Mouse (Mus musculus) G1E (cell line): Measurements from ENCODE around the gene Olfr1260. TPM values are rescaled to one million over a fixed set of nuclear protein-coding genes. Genes with fewer than 3 reads are reported as not detected.

Source experiments
- ATAC-seq: 2 replicates; pipeline ENCODE4 v1.8.0; 2016; ENCODE audit warnings: mild to moderate bottlenecking; ENCODE audit not compliant: insufficient number of reproducible peaks, poor library complexity, low FRiP score, severe bottlenecking; ENCODE audit errors: extremely low read depth
- DNase-seq: peaks from one replicate; pipeline ENCODE4 v3.0.0; 2012; ENCODE audit warnings: low spot score
- H3K27me3 ChIP-seq: 2 replicates; pipeline ENCODE4 v1.6.1; 2012; ENCODE audit warnings: mild to moderate bottlenecking, low read length, inconsistent platforms; ENCODE audit not compliant: insufficient read depth
- H3K36me3 ChIP-seq: replicated peaks from 2 replicates; pipeline ENCODE3; 2012; ENCODE audit warnings: mild to moderate bottlenecking, inconsistent platforms
- H3K4me1 ChIP-seq: 2 replicates; pipeline ENCODE4 v1.6.1; 2012; ENCODE audit warnings: low read depth, low read length, inconsistent platforms, mixed read lengths; ENCODE audit not compliant: insufficient read depth
- H3K4me3 ChIP-seq: 2 replicates; pipeline ENCODE4 v1.5.1; 2012; ENCODE audit warnings: low read depth, mild to moderate bottlenecking, inconsistent platforms, low read length, moderate library complexity, mixed read lengths
- H3K9me3 ChIP-seq: replicated peaks from 2 replicates; pipeline ENCODE4 v1.6.1; 2012; ENCODE audit warnings: inconsistent platforms
- CTCF ChIP-seq: IDR thresholded peaks from 2 replicates; pipeline ENCODE4 v1.5.1; 2012; ENCODE audit warnings: low read depth, low read length, inconsistent platforms, mixed read lengths
- GATA1 ChIP-seq: IDR thresholded peaks from 2 replicates; pipeline ENCODE4 v1.6.1; 2012; ENCODE audit warnings: borderline replicate concordance, low read length, inconsistent platforms, mixed read lengths
- GATA2 ChIP-seq: IDR thresholded peaks from 2 replicates; pipeline ENCODE4 v1.6.1; 2012; ENCODE audit warnings: low read depth, low read length, inconsistent platforms, borderline replicate concordance
- POLR2AphosphoS5 ChIP-seq: IDR thresholded peaks from 2 replicates; pipeline ENCODE4 v1.6.1; 2012; ENCODE audit warnings: low read depth, low read length, inconsistent platforms; ENCODE audit not compliant: insufficient replicate concordance
- TAL1 ChIP-seq: conservative IDR thresholded peaks from 2 replicates; pipeline ENCODE4 v1.6.1; 2012; ENCODE audit warnings: low read depth, low read length, inconsistent platforms, mixed read lengths
- polyA plus RNA-seq: library from polyadenylated mRNA; stranded (reverse); fragments of >175 nt; gene quantifications from 2 replicates; pipeline ENCODE4 v1.2.3, GENCODE M21; 2012
- total RNA-seq, 2 experiments: library from RNA; stranded (forward) in 1 of 2; stranded (reverse) in 1 of 2; fragments of 200-1000 nt in 1 of 2; fragments of >200 nt in 1 of 2; fragmentation: Nextera tagmentation in 1 of 2; gene quantifications; 2 replicates each; pipeline ENCODE4 v1.2.3; 2014 to 2017

Olfr1260 gene
- total and polyA plus RNA-seq, 3 experiments: 0.11 TPM; not detected in 2

DNA sequence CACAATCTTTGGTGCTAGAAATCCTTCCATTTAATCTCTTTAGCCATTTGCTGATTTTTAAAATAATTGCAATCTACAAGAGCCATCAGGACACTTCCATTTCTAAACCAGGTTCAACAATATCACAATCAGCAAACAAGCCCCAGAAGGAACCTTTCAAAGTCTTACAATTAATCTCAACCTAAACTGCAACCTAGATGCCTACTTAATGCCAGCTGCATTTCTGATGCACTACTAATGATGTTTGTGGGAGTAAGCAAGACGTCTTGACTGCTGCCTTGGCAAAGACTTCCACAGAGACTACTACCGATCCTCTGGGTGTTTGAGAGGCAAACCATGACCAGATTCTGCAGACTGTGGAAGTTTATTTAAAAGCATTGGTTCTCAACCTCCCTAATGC, 37.7 kb downstream of the Olfr1260 start, which contains the start of gene Olfr1263:
Gene Olfr1263 (plus strand): TSS at position 301 of the 400 bp plus-strand sequence.
- Histone ChIP-seq H3K4me1 (no peaks in the 10 kb centered on the region), H3K9me3 (no peaks in the 10 kb centered on the region), H3K27me3 (no peaks in the 10 kb centered on the region), H3K4me3 (no peak within 1 kb of the TSS), H3K36me3 (no peaks in the 10 kb centered on the region)
- no peak for TF ChIP-seq GATA2
- TF ChIP-seq POLR2AphosphoS5: no peak
- TF ChIP-seq CTCF: no peak
- no peak for TF ChIP-seq TAL1
- no peak for TF ChIP-seq GATA1
- ATAC-seq (no peak), DNase-seq (no peak)

DNA sequence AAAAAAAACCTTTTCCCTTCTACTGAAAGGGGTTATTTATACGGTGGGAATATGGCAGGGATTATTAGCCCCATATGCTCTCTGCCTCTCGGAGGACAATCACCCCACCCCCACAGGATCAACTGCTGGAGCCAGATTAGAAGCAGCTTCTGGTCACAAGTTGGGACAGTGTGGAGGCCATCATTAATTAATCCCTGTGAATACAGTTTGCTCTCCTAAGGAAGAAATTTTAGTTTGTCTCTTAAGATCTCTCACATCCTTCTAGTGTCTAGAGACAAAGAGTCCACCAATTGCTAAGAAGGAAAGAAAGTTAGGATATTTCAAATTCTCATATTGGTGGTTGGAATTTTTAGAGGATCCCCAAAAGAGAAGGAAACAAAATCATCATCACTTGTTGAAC, 51.3 kb downstream of the Olfr1260 start, which contains the start of gene Olfr1264:
Gene Olfr1264 (minus strand): TSS at position 101 of the 400 bp plus-strand sequence.
- H3K9me3 ChIP-seq: peaks cover 8% of the 10 kb centered on the region
- ATAC-seq (no peak), DNase-seq (no peak)
- no peaks in the 10 kb centered on the region for H3K36me3 ChIP-seq
- no peaks in the 10 kb centered on the region for H3K4me1 ChIP-seq
- no peaks in the 10 kb centered on the region for H3K27me3 ChIP-seq
- no peak within 1 kb of the TSS for H3K4me3 ChIP-seq
- TF ChIP-seq GATA1 (no peak), CTCF (no peak), TAL1 (no peak), GATA2 (no peak), POLR2AphosphoS5 (no peak)

Other genes with a start within 250 kb of the Olfr1260 start
- not detected in 2 replicates for gene Olfr1252, start 249.3 kb upstream of the Olfr1260 start, total RNA-seq (2014; fragmentation: Nextera tagmentation)
- 0.06 and 0.11 TPM in 2 replicates for gene Olfr1252, start 249.3 kb upstream of the Olfr1260 start, total RNA-seq (2017)
- not detected in 2 replicates for gene Olfr1252, start 249.3 kb upstream of the Olfr1260 start, polyA plus RNA-seq
- not detected in 2 replicates for gene Olfr1253, start 217.2 kb upstream of the Olfr1260 start, total RNA-seq (2014; fragmentation: Nextera tagmentation)
- gene Olfr1253, start 217.2 kb upstream of the Olfr1260 start, total RNA-seq (2017): 0.06 and 0.16 TPM in 2 replicates
- gene Olfr1253, start 217.2 kb upstream of the Olfr1260 start, polyA plus RNA-seq: not detected in 2 replicates
- not detected in 2 replicates for gene Olfr1254, start 180.7 kb upstream of the Olfr1260 start, total RNA-seq (2014; fragmentation: Nextera tagmentation)
- 0.22 TPM in 1 of 2 replicates, not detected in the other for gene Olfr1254, start 180.7 kb upstream of the Olfr1260 start, total RNA-seq (2017)
- not detected in 2 replicates for gene Olfr1254, start 180.7 kb upstream of the Olfr1260 start, polyA plus RNA-seq
- not detected in 2 replicates for gene Olfr1255, start 162.3 kb upstream of the Olfr1260 start, total RNA-seq (2014; fragmentation: Nextera tagmentation)
- gene Olfr1255, start 162.3 kb upstream of the Olfr1260 start, total RNA-seq (2017): not detected in 2 replicates
- not detected in 2 replicates for gene Olfr1255, start 162.3 kb upstream of the Olfr1260 start, polyA plus RNA-seq
- not detected in 2 replicates for gene Olfr1256, start 132.8 kb upstream of the Olfr1260 start, total RNA-seq (2014; fragmentation: Nextera tagmentation)
- 0.06 and 0.11 TPM in 2 replicates for gene Olfr1256, start 132.8 kb upstream of the Olfr1260 start, total RNA-seq (2017)
- gene Olfr1256, start 132.8 kb upstream of the Olfr1260 start, polyA plus RNA-seq: not detected in 2 replicates
- gene Olfr48, start 126.1 kb upstream of the Olfr1260 start, total RNA-seq (2014; fragmentation: Nextera tagmentation): not detected in 2 replicates
- gene Olfr48, start 126.1 kb upstream of the Olfr1260 start, total RNA-seq (2017): not detected in 2 replicates
- gene Olfr48, start 126.1 kb upstream of the Olfr1260 start, polyA plus RNA-seq: not detected in 2 replicates
- not detected in 2 replicates for gene Olfr1257, start 95.9 kb upstream of the Olfr1260 start, total RNA-seq (2014; fragmentation: Nextera tagmentation)
- 0.16 TPM in 1 of 2 replicates, not detected in the other for gene Olfr1257, start 95.9 kb upstream of the Olfr1260 start, total RNA-seq (2017)
- gene Olfr1257, start 95.9 kb upstream of the Olfr1260 start, polyA plus RNA-seq: not detected in 2 replicates
- not detected in 2 replicates for gene Olfr1258, start 47.0 kb upstream of the Olfr1260 start, total RNA-seq (2014; fragmentation: Nextera tagmentation)
- 0.11 and 0.12 TPM in 2 replicates for gene Olfr1258, start 47.0 kb upstream of the Olfr1260 start, total RNA-seq (2017)
- gene Olfr1258, start 47.0 kb upstream of the Olfr1260 start, polyA plus RNA-seq: not detected in 2 replicates
- gene Olfr1259, start 25.7 kb upstream of the Olfr1260 start, total RNA-seq (2014; fragmentation: Nextera tagmentation): not detected in 2 replicates
- gene Olfr1259, start 25.7 kb upstream of the Olfr1260 start, total RNA-seq (2017): 0.05 and 0.17 TPM in 2 replicates
- not detected in 2 replicates for gene Olfr1259, start 25.7 kb upstream of the Olfr1260 start, polyA plus RNA-seq
- not detected in 2 replicates for gene Olfr1261, start 16.9 kb downstream of the Olfr1260 start, total RNA-seq (2014; fragmentation: Nextera tagmentation)
- gene Olfr1261, start 16.9 kb downstream of the Olfr1260 start, total RNA-seq (2017): 0.35 and 0.76 TPM in 2 replicates
- not detected in 2 replicates for gene Olfr1261, start 16.9 kb downstream of the Olfr1260 start, polyA plus RNA-seq
- gene Olfr1262, start 25.8 kb downstream of the Olfr1260 start, total RNA-seq (2014; fragmentation: Nextera tagmentation): not detected in 2 replicates
- gene Olfr1262, start 25.8 kb downstream of the Olfr1260 start, total RNA-seq (2017): 0.06 and 0.11 TPM in 2 replicates
- not detected in 2 replicates for gene Olfr1262, start 25.8 kb downstream of the Olfr1260 start, polyA plus RNA-seq
- not detected in 2 replicates for gene Olfr1263, start 37.8 kb downstream of the Olfr1260 start, total RNA-seq (2014; fragmentation: Nextera tagmentation)
- 0.06 and 0.11 TPM in 2 replicates for gene Olfr1263, start 37.8 kb downstream of the Olfr1260 start, total RNA-seq (2017)
- not detected in 2 replicates for gene Olfr1263, start 37.8 kb downstream of the Olfr1260 start, polyA plus RNA-seq
- not detected in 2 replicates for gene Olfr1264, start 51.2 kb downstream of the Olfr1260 start, total RNA-seq (2014; fragmentation: Nextera tagmentation)
- gene Olfr1264, start 51.2 kb downstream of the Olfr1260 start, total RNA-seq (2017): 0.06 and 0.22 TPM in 2 replicates
- not detected in 2 replicates for gene Olfr1264, start 51.2 kb downstream of the Olfr1260 start, polyA plus RNA-seq
- not detected in 2 replicates for gene Olfr1265, start 61.0 kb downstream of the Olfr1260 start, total RNA-seq (2014; fragmentation: Nextera tagmentation)
- 0.38 TPM in 1 of 2 replicates, not detected in the other for gene Olfr1265, start 61.0 kb downstream of the Olfr1260 start, total RNA-seq (2017)
- not detected in 2 replicates for gene Olfr1265, start 61.0 kb downstream of the Olfr1260 start, polyA plus RNA-seq
- not detected in 2 replicates for gene Olfr140, start 89.3 kb downstream of the Olfr1260 start, total RNA-seq (2014; fragmentation: Nextera tagmentation)
- 0.05 and 0.12 TPM in 2 replicates for gene Olfr140, start 89.3 kb downstream of the Olfr1260 start, total RNA-seq (2017)
- gene Olfr140, start 89.3 kb downstream of the Olfr1260 start, polyA plus RNA-seq: not detected in 2 replicates
- not detected in 2 replicates for gene Olfr1269, start 147.1 kb downstream of the Olfr1260 start, total RNA-seq (2014; fragmentation: Nextera tagmentation)
- gene Olfr1269, start 147.1 kb downstream of the Olfr1260 start, total RNA-seq (2017): 0.33 TPM in 1 of 2 replicates, not detected in the other
- not detected in 2 replicates for gene Olfr1269, start 147.1 kb downstream of the Olfr1260 start, polyA plus RNA-seq
- gene Olfr32, start 168.0 kb downstream of the Olfr1260 start, total RNA-seq (2014; fragmentation: Nextera tagmentation): not detected in 2 replicates
- 0.12 and 0.16 TPM in 2 replicates for gene Olfr32, start 168.0 kb downstream of the Olfr1260 start, total RNA-seq (2017)
- gene Olfr32, start 168.0 kb downstream of the Olfr1260 start, polyA plus RNA-seq: not detected in 2 replicates
- gene Olfr1270, start 178.8 kb downstream of the Olfr1260 start, total RNA-seq (2014; fragmentation: Nextera tagmentation): not detected in 2 replicates
- 0.12 and 0.27 TPM in 2 replicates for gene Olfr1270, start 178.8 kb downstream of the Olfr1260 start, total RNA-seq (2017)
- not detected in 2 replicates for gene Olfr1270, start 178.8 kb downstream of the Olfr1260 start, polyA plus RNA-seq